Mouse (Mus musculus) ES-Bruce4 (cell line): Measurements from ENCODE around the gene Col6a6.

Experiments
- CTCF ChIP-seq: IDR thresholded peaks from one replicate; pipeline ENCODE4 v1.8.1; 2011; ENCODE audit warnings: low read depth, low read length
- EP300 ChIP-seq: IDR thresholded peaks from 2 replicates; pipeline ENCODE4 v1.6.1; 2011; ENCODE audit warnings: low read depth, low read length; ENCODE audit not compliant: insufficient read depth
- POLR2A ChIP-seq: IDR thresholded peaks from one replicate; pipeline ENCODE4 v1.8.1; 2011; ENCODE audit warnings: low read length; ENCODE audit not compliant: insufficient read depth

DNA sequence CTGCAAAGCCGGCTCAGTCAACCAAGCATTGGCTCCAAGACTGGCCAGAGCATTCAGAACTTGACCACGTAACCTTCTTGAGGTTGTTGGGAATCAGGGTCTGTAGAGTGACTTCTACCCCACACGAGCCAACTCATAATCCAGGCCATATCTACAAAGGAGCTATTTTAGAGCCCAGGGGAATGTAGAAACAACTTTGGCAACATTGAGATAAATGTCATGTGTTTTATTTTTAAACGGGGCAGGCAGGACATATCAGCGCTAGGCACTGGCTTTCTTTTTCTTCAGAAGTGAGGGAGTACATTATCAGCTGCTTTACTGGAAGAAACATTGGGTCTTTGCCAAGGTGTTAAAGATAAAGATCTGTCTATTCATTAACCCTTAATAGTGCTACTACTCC, 36.1 kb downstream of the Col6a6 start:
- TF ChIP-seq CTCF (no peak), POLR2A (no peak), EP300 (no peak)
